Mouse (Mus musculus): Measurements from ENCODE around the gene Fmnl2.

- TF ChIP-seq GATA1 (IDR thresholded peaks at IDR 0.05; ENCODE audit: low read length) (no peak), TAL1 (IDR thresholded peaks at IDR 0.05; ENCODE audit: low read length) (no peak)
These were observed 45.7 kb downstream of the Fmnl2 start for GRCm38 (mm10) chr2:52903228-52903963.
